Mouse (Mus musculus) ES-Bruce4 (cell line): ENCODE measurements around the gene Gm49394.

Experiments used
- CTCF ChIP-seq: IDR thresholded peaks from one replicate; pipeline ENCODE4 v1.8.1; 2011; ENCODE audit warnings: low read depth, low read length
- POLR2A ChIP-seq: IDR thresholded peaks from one replicate; pipeline ENCODE4 v1.8.1; 2011; ENCODE audit warnings: low read length; ENCODE audit not compliant: insufficient read depth

GRCm38 (mm10) chr7:142661811-142662210 is 7.9 kb downstream of the Gm49394 start:
- TF ChIP-seq CTCF (no peak), POLR2A (no peak)
